Mouse (Mus musculus) olfactory bulb, adult 2 months (tissue): ENCODE measurements at regions not wholly inside any gene's neighbourhood (a gene's known extent, or its start where the extent isn't known, plus 50 kb on each side); places are given as distances from the start of the nearest gene placed in this dataset.

Source experiments
- CTCF ChIP-seq: fragments of 200-500 bp; IDR thresholded peaks from 2 replicates; pipeline ENCODE4 v1.5.1; 2012; ENCODE audit warnings: low read depth, mild to moderate bottlenecking, low read length, moderate library complexity; ENCODE audit not compliant: insufficient read depth
- POLR2A ChIP-seq: fragments of 200-500 bp; IDR thresholded peaks from 2 replicates; pipeline ENCODE4 v1.6.1; 2012; ENCODE audit warnings: mild to moderate bottlenecking, low read depth, low read length, moderate library complexity; ENCODE audit not compliant: insufficient read depth

GRCm38 (mm10) chr16:76540328-76540923 is 166.8 kb upstream of the Nrip1 start:
- TF ChIP-seq CTCF (no peak), POLR2A (no peak)
